Mouse (Mus musculus): ENCODE data around the gene Kcnk1.

- TF ChIP-seq CTCF (IDR thresholded peaks at IDR 0.05; ENCODE audit: low read depth, low read length) (no peak), POLR2A (IDR thresholded peaks at IDR 0.05; ENCODE audit: extremely low read depth, insufficient read depth, low read length) (no peak)
These were observed 15.9 kb downstream of the Kcnk1 start for GRCm38 (mm10) chr8:126010900-126011299.
